Mouse (Mus musculus): ENCODE data around the gene Atr. TPM values are rescaled to one million over a fixed set of nuclear protein-coding genes. Genes with fewer than 3 reads are reported as not detected.

Gene Atr
- polyA plus RNA-seq, 1 experiment from 2014 or later, result 4.4 TPM

GRCm38 (mm10) chr9:95839424-95839823 lies 18.0 kb upstream of the Atr start:
- Histone ChIP-seq H3K27ac (replicated peaks) (no peak overlapping the region), H3K4me2 (replicated peaks; ENCODE audit: low read depth) (no peak overlapping the region), H3K36me3 (ENCODE audit: control insufficient read depth, insufficient read depth, low read length) (no peaks in the 10 kb centered on the region), H3K27me3 (ENCODE audit: control insufficient read depth, insufficient read depth, low read length) (no peaks in the 10 kb centered on the region), H3K9ac (ENCODE audit: low read length) (no peak overlapping the region), H3K9me3 (ENCODE audit: control insufficient read depth, low read length) (no peaks in the 10 kb centered on the region), H3K4me1 (replicated peaks; ENCODE audit: control insufficient read depth, insufficient read depth) (no peaks in the 10 kb centered on the region), H3K4me3 (ENCODE audit: low read depth, low read length) (no peak overlapping the region)
- TF ChIP-seq CTCF (IDR thresholded peaks at IDR 0.05; ENCODE audit: low read depth) (no peak), EP300 (optimal IDR thresholded peaks at IDR 0.05) (no peak)
- DNase-seq (ENCODE audit: low spot score) (no peak), ATAC-seq (ENCODE audit: low FRiP score, low TSS enrichment) (0 out of 2 replicates have a peak, but pooled peaks have one; percentile 22)
- WGBS, result 69% methylated on average over 3 of the region's 3 CpGs

GRCm38 (mm10) chr9:95844825-95845460 lies 12.5 kb upstream of the Atr start, which contains the start of gene Pls1:
Gene Pls1, minus strand, starts transcription at chr9:95845311.
- H3K9me3 ChIP-seq (ENCODE audit: control insufficient read depth, low read length), result no peaks in the 10 kb centered on the region
- H3K27ac ChIP-seq (replicated peaks), result peak within 1 kb of the TSS; percentile 84
- H3K4me2 ChIP-seq (replicated peaks; ENCODE audit: low read depth), result peak within 1 kb of the TSS; percentile 89
- peak within 1 kb of the TSS; percentile 72 for H3K9ac ChIP-seq (ENCODE audit: low read length)
- ATAC-seq (ENCODE audit: low FRiP score, low TSS enrichment) (peak; percentile 93), DNase-seq (ENCODE audit: low spot score) (peak; percentile 97)
- H3K36me3 ChIP-seq (ENCODE audit: control insufficient read depth, insufficient read depth, low read length), result no peaks in the 10 kb centered on the region
- H3K4me3 ChIP-seq (ENCODE audit: low read depth, low read length), result peak within 1 kb of the TSS; percentile 61
- H3K4me1 ChIP-seq (replicated peaks; ENCODE audit: control insufficient read depth, insufficient read depth), result 0 out of 2 replicates have a peak, but pooled peaks cover 2% of the 10 kb centered on the region
- H3K27me3 ChIP-seq (ENCODE audit: control insufficient read depth, insufficient read depth, low read length), result 0 out of 2 replicates have a peak, but pooled peaks cover 2% of the 10 kb centered on the region
- TF ChIP-seq EP300 (optimal IDR thresholded peaks at IDR 0.05), result no peak
- TF ChIP-seq CTCF (IDR thresholded peaks at IDR 0.05; ENCODE audit: low read depth), result no peak
- under 1% methylated on average over 46 of the region's 46 CpGs for WGBS

- ATAC-seq (ENCODE audit: low FRiP score, low TSS enrichment) (peak; percentile 73), DNase-seq (ENCODE audit: low spot score) (peak; percentile 52)
- H3K9me3 ChIP-seq (ENCODE audit: control insufficient read depth, low read length), result no peaks in the 10 kb centered on the region
- no peak overlapping the region for H3K4me3 ChIP-seq (ENCODE audit: low read depth, low read length)
- no peak overlapping the region for H3K9ac ChIP-seq (ENCODE audit: low read length)
- H3K4me2 ChIP-seq (replicated peaks; ENCODE audit: low read depth), result peak overlapping the region; percentile 14; the same call in 1 of the 2 replicates
- 39% methylated on average over 4 of the region's 4 CpGs for WGBS
- 0 out of 2 replicates have a peak, but pooled peaks cover 2% of the 10 kb centered on the region for H3K27me3 ChIP-seq (ENCODE audit: control insufficient read depth, insufficient read depth, low read length)
- TF ChIP-seq EP300 (optimal IDR thresholded peaks at IDR 0.05) (no peak), CTCF (IDR thresholded peaks at IDR 0.05; ENCODE audit: low read depth) (no peak)
- H3K36me3 ChIP-seq (ENCODE audit: control insufficient read depth, insufficient read depth, low read length), result no peaks in the 10 kb centered on the region
- H3K27ac ChIP-seq (replicated peaks), result peak overlapping the region; percentile 13; the same call in 1 of the 2 replicates
- 0 out of 2 replicates have a peak, but pooled peaks cover 2% of the 10 kb centered on the region for H3K4me1 ChIP-seq (replicated peaks; ENCODE audit: control insufficient read depth, insufficient read depth)
These were observed 11.7 kb upstream of the Atr start for GRCm38 (mm10) chr9:95845711-95846110.

GRCm38 (mm10) chr9:95851671-95852070 lies 5.7 kb upstream of the Atr start:
- no peak overlapping the region for H3K4me2 ChIP-seq (replicated peaks; ENCODE audit: low read depth)
- no peaks in the 10 kb centered on the region for H3K4me1 ChIP-seq (replicated peaks; ENCODE audit: control insufficient read depth, insufficient read depth)
- WGBS, result 62% methylated on average over 11 of the region's 11 CpGs
- H3K36me3 ChIP-seq (ENCODE audit: control insufficient read depth, insufficient read depth, low read length), result no peaks in the 10 kb centered on the region
- H3K9me3 ChIP-seq (ENCODE audit: control insufficient read depth, low read length), result no peaks in the 10 kb centered on the region
- H3K9ac ChIP-seq (ENCODE audit: low read length), result no peak overlapping the region
- H3K4me3 ChIP-seq (ENCODE audit: low read depth, low read length), result no peak overlapping the region
- no peak for TF ChIP-seq EP300 (optimal IDR thresholded peaks at IDR 0.05)
- ATAC-seq (ENCODE audit: low FRiP score, low TSS enrichment), result no peak
- DNase-seq (ENCODE audit: low spot score), result no peak
- no peak overlapping the region for H3K27ac ChIP-seq (replicated peaks)
- no peaks in the 10 kb centered on the region for H3K27me3 ChIP-seq (ENCODE audit: control insufficient read depth, insufficient read depth, low read length)

- no peak overlapping the region for H3K27ac ChIP-seq (replicated peaks)
- 22% methylated on average over 4 of the region's 4 CpGs for WGBS
These were observed 4.5 kb upstream of the Atr start for GRCm38 (mm10) chr9:95852896-95853295.

GRCm38 (mm10) chr9:95854891-95855290 lies 2.5 kb upstream of the Atr start:
- ATAC-seq (ENCODE audit: low FRiP score, low TSS enrichment) (no peak), DNase-seq (ENCODE audit: low spot score) (no peak)
- TF ChIP-seq EP300 (optimal IDR thresholded peaks at IDR 0.05) (no peak), CTCF (IDR thresholded peaks at IDR 0.05; ENCODE audit: low read depth) (no peak)
- H3K4me1 ChIP-seq (replicated peaks; ENCODE audit: control insufficient read depth, insufficient read depth), result no peaks in the 10 kb centered on the region
- 55% methylated on average over 2 of the region's 2 CpGs for WGBS
- no peaks in the 10 kb centered on the region for H3K9me3 ChIP-seq (ENCODE audit: control insufficient read depth, low read length)
- no peak overlapping the region for H3K9ac ChIP-seq (ENCODE audit: low read length)
- no peak overlapping the region for H3K4me3 ChIP-seq (ENCODE audit: low read depth, low read length)
- no peaks in the 10 kb centered on the region for H3K27me3 ChIP-seq (ENCODE audit: control insufficient read depth, insufficient read depth, low read length)
- H3K36me3 ChIP-seq (ENCODE audit: control insufficient read depth, insufficient read depth, low read length), result no peaks in the 10 kb centered on the region
- no peak overlapping the region for H3K27ac ChIP-seq (replicated peaks)
- no peak overlapping the region for H3K4me2 ChIP-seq (replicated peaks; ENCODE audit: low read depth)

More at GRCm38 (mm10) chr9:95852896-95853295, 4.5 kb upstream of the Atr start:
- no peak overlapping the region for H3K4me3 ChIP-seq (ENCODE audit: low read depth, low read length)
- no peaks in the 10 kb centered on the region for H3K4me1 ChIP-seq (replicated peaks; ENCODE audit: control insufficient read depth, insufficient read depth)
- no peaks in the 10 kb centered on the region for H3K36me3 ChIP-seq (ENCODE audit: control insufficient read depth, insufficient read depth, low read length)
- no peaks in the 10 kb centered on the region for H3K27me3 ChIP-seq (ENCODE audit: control insufficient read depth, insufficient read depth, low read length)
- H3K9me3 ChIP-seq (ENCODE audit: control insufficient read depth, low read length), result no peaks in the 10 kb centered on the region
- no peak overlapping the region for H3K9ac ChIP-seq (ENCODE audit: low read length)
- DNase-seq (ENCODE audit: low spot score) (peak; percentile 81), ATAC-seq (ENCODE audit: low FRiP score, low TSS enrichment) (no peak)
- TF ChIP-seq CTCF (IDR thresholded peaks at IDR 0.05; ENCODE audit: low read depth) (peak; percentile 97), EP300 (optimal IDR thresholded peaks at IDR 0.05) (no peak)
- no peak overlapping the region for H3K4me2 ChIP-seq (replicated peaks; ENCODE audit: low read depth)
